Mouse (Mus musculus) intestine, embryonic 16.5 days (tissue): ENCODE data around the gene Pinlyp. TPM values are rescaled to one million over a fixed set of nuclear protein-coding genes. Genes with fewer than 3 reads are reported as not detected.
A peak's percentile ranks its signal among the peaks of the same experiment; 100 is the strongest.

ENCODE experiments used
- ATAC-seq: fragments of 200-750 bp; cut with Nextera tagmentation; 2 replicates; pipeline ENCODE4 v1.8.0; 2017; ENCODE audit warnings: moderate TSS enrichment, moderate library complexity
- H3K27ac ChIP-seq: fragments of 300-500 bp; sonication (generic); 2 replicates; pipeline ENCODE4 v1.5.1; 2014; ENCODE audit warnings: mild to moderate bottlenecking, low read length
- H3K27me3 ChIP-seq: fragments of 300-500 bp; sonication (generic); replicated peaks from 2 replicates; pipeline ENCODE4 v1.6.1; 2014; ENCODE audit warnings: low read length, control low read depth, mixed read lengths; ENCODE audit not compliant: control insufficient read depth, insufficient read depth
- H3K36me3 ChIP-seq: fragments of 300-500 bp; sonication (generic); 2 replicates; pipeline ENCODE4 v1.6.1; 2014; ENCODE audit warnings: low read length, control low read depth; ENCODE audit not compliant: control insufficient read depth, insufficient read depth
- H3K4me1 ChIP-seq: fragments of 300-500 bp; sonication (generic); 2 replicates; pipeline ENCODE4 v1.6.1; 2014; ENCODE audit warnings: low read length, control low read depth, mixed read lengths; ENCODE audit not compliant: control insufficient read depth, insufficient read depth
- H3K4me2 ChIP-seq: fragments of 300-500 bp; sonication (generic); 2 replicates; pipeline ENCODE4 v1.6.1; 2014; ENCODE audit warnings: low read depth, low read length, control low read depth
- H3K4me3 ChIP-seq: fragments of 300-500 bp; sonication (generic); 2 replicates; pipeline ENCODE4 v1.5.1; 2014; ENCODE audit warnings: mild to moderate bottlenecking, low read length
- H3K9ac ChIP-seq: fragments of 300-500 bp; sonication (generic); 2 replicates; pipeline ENCODE4 v1.6.1; 2014; ENCODE audit warnings: low read depth, low read length
- H3K9me3 ChIP-seq: fragments of 300-500 bp; sonication (generic); 2 replicates; pipeline ENCODE4 v1.6.1; 2016; ENCODE audit warnings: low read length, control low read depth; ENCODE audit not compliant: control insufficient read depth
- WGBS: fragments of 180-500 bp; shearing (Covaris S2); extraction: QIAGEN DNeasy Blood & Tissue Kit; methylation state at CpG from one replicate; pipeline ENCODE4 v1.1.7; 2014; 5-methylcytosine and 5-hydroxymethylcytosine counted together
- polyA plus RNA-seq: library from polyadenylated mRNA; unstranded; fragments of >200 nt; fragmentation: Nextera tagmentation; extraction: Ambion mirVana; gene quantifications from 2 replicates; pipeline ENCODE4 v1.2.1, GENCODE M21; 2015

Pinlyp gene
- 0.16 TPM in 1 of 2 replicates, not detected in the other for polyA plus RNA-seq

GRCm38 (mm10) chr7:24546068-24546614, at the start of gene Pinlyp, which contains the start of gene Xrcc1:
Gene Pinlyp (minus strand): TSS chr7:24546118.
Gene Xrcc1 (plus strand): TSS chr7:24546289.
- Histone ChIP-seq H3K36me3 (0 out of 2 replicates have a peak, but pooled peaks cover 3% of the 10 kb centered on the region), H3K27ac (peak within 1 kb of the TSS; percentile 74), H3K9ac (peak within 1 kb of the TSS; percentile 87), H3K27me3 (no peaks in the 10 kb centered on the region), H3K9me3 (peaks cover 3% of the 10 kb centered on the region; the same call in 1 of the 2 replicates), H3K4me2 (peak within 1 kb of the TSS; percentile 76), H3K4me3 (peak within 1 kb of the TSS; percentile 70), H3K4me1 (peaks cover 11% of the 10 kb centered on the region)
- ATAC-seq, result no peak; the same call in 1 of the 2 replicates
- 31% methylated on average over 13 of the region's 13 CpGs for WGBS

GRCm38 (mm10) chr7:24595464-24595863, 49.5 kb upstream of the Pinlyp start:
- Histone ChIP-seq H3K4me1 (peaks cover 15% of the 10 kb centered on the region), H3K4me3 (no peak overlapping the region), H3K27me3 (no peaks in the 10 kb centered on the region), H3K9me3 (no peaks in the 10 kb centered on the region), H3K4me2 (no peak overlapping the region), H3K9ac (no peak overlapping the region), H3K36me3 (no peaks in the 10 kb centered on the region), H3K27ac (no peak overlapping the region)
- no peak for ATAC-seq
- 80% methylated on average over 2 of the region's 2 CpGs for WGBS

GRCm38 (mm10) chr7:24594309-24594803, 48.4 kb upstream of the Pinlyp start:
- Histone ChIP-seq H3K4me1 (peaks cover 13% of the 10 kb centered on the region), H3K9me3 (no peaks in the 10 kb centered on the region), H3K36me3 (no peaks in the 10 kb centered on the region), H3K9ac (peak overlapping the region; percentile 72), H3K4me3 (peak overlapping the region; percentile 64), H3K27me3 (no peaks in the 10 kb centered on the region), H3K4me2 (peak overlapping the region; percentile 83), H3K27ac (no peak overlapping the region)
- ATAC-seq, result peak; percentile 6; the same call in 1 of the 2 replicates
- 4% methylated on average over 13 of the region's 13 CpGs for WGBS

GRCm38 (mm10) chr7:24593621-24594308, 47.8 kb upstream of the Pinlyp start:
- WGBS, result 2% methylated on average over 38 of the region's 39 CpGs
- H3K4me2 ChIP-seq, result peak overlapping the region; percentile 83

GRCm38 (mm10) chr7:24592781-24593180, 46.9 kb upstream of the Pinlyp start:
- no peak overlapping the region for H3K9ac ChIP-seq
- no peak overlapping the region for H3K27ac ChIP-seq
- WGBS, result 80% methylated on average over 6 of the region's 6 CpGs
- H3K4me3 ChIP-seq, result no peak overlapping the region
- H3K36me3 ChIP-seq, result no peaks in the 10 kb centered on the region
- no peak for ATAC-seq
- no peak overlapping the region for H3K4me2 ChIP-seq
- no peaks in the 10 kb centered on the region for H3K9me3 ChIP-seq
- H3K4me1 ChIP-seq, result peaks cover 17% of the 10 kb centered on the region
- no peaks in the 10 kb centered on the region for H3K27me3 ChIP-seq

More at GRCm38 (mm10) chr7:24593621-24594308, 47.8 kb upstream of the Pinlyp start:
- H3K4me3 ChIP-seq, result peak overlapping the region; percentile 64
- peak overlapping the region; percentile 72 for H3K9ac ChIP-seq
- H3K4me1 ChIP-seq, result peaks cover 12% of the 10 kb centered on the region
- no peaks in the 10 kb centered on the region for H3K36me3 ChIP-seq
- H3K27ac ChIP-seq, result peak overlapping the region; percentile 51
- ATAC-seq, result peak; percentile 93
- no peaks in the 10 kb centered on the region for H3K9me3 ChIP-seq
- no peaks in the 10 kb centered on the region for H3K27me3 ChIP-seq

GRCm38 (mm10) chr7:24592163-24592562, 46.2 kb upstream of the Pinlyp start:
- no peak for ATAC-seq
- no peaks in the 10 kb centered on the region for H3K9me3 ChIP-seq
- peaks cover 23% of the 10 kb centered on the region for H3K4me1 ChIP-seq
- no peak overlapping the region for H3K27ac ChIP-seq
- no peaks in the 10 kb centered on the region for H3K36me3 ChIP-seq
- 55% methylated on average over 4 of the region's 4 CpGs for WGBS
- no peak overlapping the region for H3K4me2 ChIP-seq
- no peak overlapping the region for H3K4me3 ChIP-seq
- no peaks in the 10 kb centered on the region for H3K27me3 ChIP-seq
- no peak overlapping the region for H3K9ac ChIP-seq

GRCm38 (mm10) chr7:24591735-24592134, 45.8 kb upstream of the Pinlyp start:
- Histone ChIP-seq H3K4me1 (peaks cover 27% of the 10 kb centered on the region), H3K27ac (no peak overlapping the region), H3K27me3 (no peaks in the 10 kb centered on the region), H3K36me3 (no peaks in the 10 kb centered on the region), H3K9ac (no peak overlapping the region), H3K4me3 (no peak overlapping the region), H3K9me3 (no peaks in the 10 kb centered on the region), H3K4me2 (no peak overlapping the region)
- no peak for ATAC-seq
- WGBS, result 56% methylated on average over 5 of the region's 5 CpGs

- Histone ChIP-seq H3K4me2 (no peak overlapping the region), H3K9me3 (no peaks in the 10 kb centered on the region), H3K27me3 (peaks cover 16% of the 10 kb centered on the region), H3K27ac (no peak overlapping the region), H3K4me1 (peaks cover 16% of the 10 kb centered on the region), H3K9ac (no peak overlapping the region), H3K4me3 (no peak overlapping the region), H3K36me3 (no peaks in the 10 kb centered on the region)
- 64% methylated on average over 13 of the region's 13 CpGs for WGBS
- ATAC-seq, result peak; percentile 47
These were observed 42.4 kb upstream of the Pinlyp start for GRCm38 (mm10) chr7:24588336-24588735.

- WGBS, result 8% methylated on average over 30 of the region's 30 CpGs
- Histone ChIP-seq H3K27ac (peak within 1 kb of the TSS; percentile 39; the same call in 1 of the 2 replicates), H3K4me3 (peak within 1 kb of the TSS; percentile 59), H3K4me2 (peak within 1 kb of the TSS; percentile 78), H3K4me1 (peaks cover 16% of the 10 kb centered on the region), H3K27me3 (peaks cover 16% of the 10 kb centered on the region), H3K9me3 (no peaks in the 10 kb centered on the region), H3K36me3 (no peaks in the 10 kb centered on the region), H3K9ac (peak within 1 kb of the TSS; percentile 76)
- ATAC-seq, result peak; percentile 39
These were observed 41.6 kb upstream of the Pinlyp start, which contains the start of the genes Ethe1 and Zfp575 for GRCm38 (mm10) chr7:24587330-24588105. Gene Ethe1 (plus strand): TSS chr7:24587543. Gene Zfp575 (minus strand): TSS chr7:24587641.
